Mouse (Mus musculus) liver, adult 2 months (tissue): ENCODE measurements around the gene Smg9. TPM values are rescaled to one million over a fixed set of nuclear protein-coding genes. Genes with fewer than 3 reads are reported as not detected.

Experiments used
- DNase-seq: peaks from one replicate; pipeline ENCODE4 v3.0.0-alpha.2; 2011; ENCODE audit warnings: low read depth, low spot score; ENCODE audit errors: extremely low read depth
- H3K27ac ChIP-seq: fragments of 200-500 bp; replicated peaks from 2 replicates; pipeline ENCODE4 v1.5.1; 2012; ENCODE audit warnings: low read depth, mild to moderate bottlenecking, control low read depth, inconsistent platforms, low read length; ENCODE audit not compliant: insufficient read depth
- H3K27me3 ChIP-seq: fragments of 200-500 bp; 2 replicates; pipeline ENCODE4 v1.6.1; 2012; ENCODE audit warnings: mild to moderate bottlenecking, moderate library complexity, low read length, inconsistent platforms; ENCODE audit not compliant: control insufficient read depth, insufficient read depth
- H3K36me3 ChIP-seq: fragments of 200-500 bp; 2 replicates; pipeline ENCODE4 v1.6.1; 2012; ENCODE audit warnings: low read length, inconsistent platforms; ENCODE audit not compliant: control insufficient read depth, insufficient read depth
- H3K4me1 ChIP-seq: fragments of 200-500 bp; 2 replicates; pipeline ENCODE4 v1.6.1; 2011; ENCODE audit warnings: low read length; ENCODE audit not compliant: control insufficient read depth, insufficient read depth
- H3K4me3 ChIP-seq: fragments of 200-500 bp; 2 replicates; pipeline ENCODE4 v1.5.1; 2011; ENCODE audit warnings: low read depth, mild to moderate bottlenecking, control low read depth, low read length, moderate library complexity; ENCODE audit not compliant: insufficient read depth
- H3K79me2 ChIP-seq: fragments of 200-500 bp; 2 replicates; pipeline ENCODE4 v1.6.1; 2012; ENCODE audit warnings: inconsistent platforms, mild to moderate bottlenecking, low read length, moderate library complexity; ENCODE audit not compliant: control insufficient read depth, insufficient read depth
- H3K9ac ChIP-seq: fragments of 200-500 bp; 2 replicates; pipeline ENCODE4 v1.6.1; 2012; ENCODE audit warnings: low read depth, mild to moderate bottlenecking, control low read depth, inconsistent platforms, low read length
- CTCF ChIP-seq: fragments of 200-500 bp; IDR thresholded peaks from 2 replicates; pipeline ENCODE4 v1.5.1; 2011; ENCODE audit warnings: low read depth, low read length, control low read depth
- POLR2A ChIP-seq: fragments of 200-500 bp; IDR thresholded peaks from 2 replicates; pipeline ENCODE4 v1.6.1; 2011; ENCODE audit warnings: low read length, control low read depth; ENCODE audit not compliant: insufficient read depth; ENCODE audit errors: extremely low read depth
- WGBS: fragments of 180-500 bp; shearing (Covaris S2); methylation state at CpG from one replicate; pipeline ENCODE4 v1.1.7; 2018; 5-methylcytosine and 5-hydroxymethylcytosine counted together
- polyA plus RNA-seq: library from polyadenylated mRNA; depleted of rRNA; stranded (reverse); fragments of >200 nt; gene quantifications from 2 replicates; pipeline ENCODE4 v1.2.3, GENCODE M21; 2012
- total RNA-seq: library from RNA; depleted of rRNA; stranded (reverse); fragments of >200 nt; gene quantifications from 2 replicates; pipeline ENCODE4 v1.2.3, GENCODE M21; 2014

Smg9 gene
- total and polyA plus RNA-seq, 2 experiments: 3.7 to 17.8 TPM

DNA sequence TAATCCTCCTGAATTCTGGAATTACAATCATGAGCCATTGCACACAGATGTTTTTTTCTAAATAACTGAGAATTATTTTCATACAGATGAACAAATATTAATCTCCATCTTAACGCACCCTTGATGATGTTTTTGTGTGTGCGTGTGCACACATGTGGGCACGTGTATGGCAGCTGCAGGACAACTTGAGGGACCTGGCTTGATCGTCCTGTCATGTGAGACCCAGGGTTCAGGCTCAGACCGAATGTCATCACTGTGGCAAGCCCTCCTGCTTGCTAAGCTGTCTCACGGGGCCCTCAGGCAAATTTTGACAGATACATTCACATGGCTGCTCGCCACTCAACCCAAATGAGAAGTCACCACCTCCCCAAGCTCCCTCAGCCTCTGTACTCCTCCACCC lies 8.9 kb upstream of the Smg9 start:
- Histone ChIP-seq H3K4me1 (no peaks in the 10 kb centered on the region), H3K27me3 (no peaks in the 10 kb centered on the region), H3K4me3 (no peak overlapping the region), H3K27ac (no peak overlapping the region), H3K9ac (no peak overlapping the region), H3K36me3 (no peaks in the 10 kb centered on the region), H3K79me2 (no peaks in the 10 kb centered on the region)
- DNase-seq: no peak
- TF ChIP-seq CTCF: no peak
- no peak for TF ChIP-seq POLR2A
- WGBS: 77% methylated on average over 7 of the region's 7 CpGs

DNA sequence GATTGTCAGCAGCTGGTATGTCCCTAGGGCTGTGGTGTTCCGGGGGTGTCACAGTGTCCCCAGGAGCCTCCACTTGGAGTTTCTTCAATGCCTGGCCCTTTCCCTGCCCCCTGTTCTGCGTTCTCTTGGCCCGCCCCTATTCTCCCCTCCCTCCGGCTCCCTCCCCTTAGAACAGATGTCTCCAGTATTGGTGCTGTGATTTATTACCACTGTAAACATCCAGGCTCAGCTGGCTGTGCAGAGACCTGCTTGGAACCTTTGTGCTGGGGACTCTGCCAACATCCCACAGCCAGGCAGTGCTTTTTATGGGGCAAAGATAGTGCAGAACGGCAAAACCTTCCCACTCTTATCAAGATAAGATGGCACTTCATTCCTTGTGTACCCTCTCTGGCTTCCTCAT lies 8.3 kb upstream of the Smg9 start:
- TF ChIP-seq POLR2A (no peak), CTCF (no peak)
- Histone ChIP-seq H3K79me2 (no peaks in the 10 kb centered on the region), H3K27ac (no peak overlapping the region), H3K27me3 (no peaks in the 10 kb centered on the region), H3K4me1 (no peaks in the 10 kb centered on the region), H3K36me3 (no peaks in the 10 kb centered on the region), H3K9ac (no peak overlapping the region), H3K4me3 (no peak overlapping the region)
- WGBS: 53% methylated on average over 5 of the region's 5 CpGs
- DNase-seq: no peak

DNA sequence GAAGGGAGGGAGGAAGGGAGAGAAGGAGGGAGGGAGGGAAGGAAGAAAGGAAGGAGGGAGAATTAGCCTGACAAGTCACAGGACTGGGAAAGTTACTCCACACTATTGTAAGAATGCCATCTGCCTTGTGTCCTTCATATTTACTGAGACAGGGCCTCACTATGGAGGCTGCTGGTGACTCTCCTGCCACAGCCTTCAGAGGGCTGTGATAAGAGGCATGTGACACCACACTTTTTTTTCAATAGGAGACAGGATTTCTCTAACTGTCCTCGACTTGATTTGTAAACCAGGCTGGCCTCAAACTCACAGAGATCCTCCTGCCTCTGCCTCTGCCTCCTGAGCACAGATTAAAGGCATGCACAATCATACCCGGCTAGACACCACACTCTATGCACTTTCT lies 7.7 kb upstream of the Smg9 start:
- WGBS: 63% methylated on average over 2 of the region's 2 CpGs
- DNase-seq: no peak
- Histone ChIP-seq H3K27me3 (no peaks in the 10 kb centered on the region), H3K36me3 (no peaks in the 10 kb centered on the region), H3K4me1 (no peaks in the 10 kb centered on the region), H3K27ac (no peak overlapping the region), H3K4me3 (no peak overlapping the region), H3K9ac (no peak overlapping the region), H3K79me2 (no peaks in the 10 kb centered on the region)
- TF ChIP-seq POLR2A: no peak
- TF ChIP-seq CTCF: no peak

DNA sequence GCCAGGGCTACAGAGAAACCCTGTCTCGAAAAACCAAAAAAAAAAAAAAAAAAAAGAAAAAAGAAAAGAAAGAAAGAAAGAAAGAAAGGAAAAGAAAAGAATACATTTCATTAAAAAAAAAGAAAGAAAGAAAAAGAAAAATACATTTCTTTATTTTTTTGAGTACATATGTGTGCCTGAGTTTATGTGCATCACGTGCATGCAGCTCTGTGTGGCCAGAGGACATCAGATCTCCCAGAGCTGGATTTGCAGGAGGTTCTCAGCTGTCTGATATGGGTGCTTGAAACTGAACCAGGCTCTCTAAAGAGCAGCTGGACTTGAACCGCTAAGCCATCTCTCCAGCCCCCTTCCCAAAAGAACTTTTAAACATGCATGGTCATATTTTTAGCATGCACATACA lies 5.4 kb upstream of the Smg9 start:
- no peaks in the 10 kb centered on the region for H3K79me2 ChIP-seq
- H3K4me3 ChIP-seq: no peak overlapping the region
- no peaks in the 10 kb centered on the region for H3K36me3 ChIP-seq
- TF ChIP-seq POLR2A (no peak), CTCF (no peak)
- H3K27ac ChIP-seq: no peak overlapping the region
- H3K27me3 ChIP-seq: no peaks in the 10 kb centered on the region
- no peak for DNase-seq
- no peak overlapping the region for H3K9ac ChIP-seq
- 80% methylated on average over 3 of the region's 3 CpGs for WGBS
- peaks cover 2% of the 10 kb centered on the region; the same call in 1 of the 2 replicates for H3K4me1 ChIP-seq

DNA sequence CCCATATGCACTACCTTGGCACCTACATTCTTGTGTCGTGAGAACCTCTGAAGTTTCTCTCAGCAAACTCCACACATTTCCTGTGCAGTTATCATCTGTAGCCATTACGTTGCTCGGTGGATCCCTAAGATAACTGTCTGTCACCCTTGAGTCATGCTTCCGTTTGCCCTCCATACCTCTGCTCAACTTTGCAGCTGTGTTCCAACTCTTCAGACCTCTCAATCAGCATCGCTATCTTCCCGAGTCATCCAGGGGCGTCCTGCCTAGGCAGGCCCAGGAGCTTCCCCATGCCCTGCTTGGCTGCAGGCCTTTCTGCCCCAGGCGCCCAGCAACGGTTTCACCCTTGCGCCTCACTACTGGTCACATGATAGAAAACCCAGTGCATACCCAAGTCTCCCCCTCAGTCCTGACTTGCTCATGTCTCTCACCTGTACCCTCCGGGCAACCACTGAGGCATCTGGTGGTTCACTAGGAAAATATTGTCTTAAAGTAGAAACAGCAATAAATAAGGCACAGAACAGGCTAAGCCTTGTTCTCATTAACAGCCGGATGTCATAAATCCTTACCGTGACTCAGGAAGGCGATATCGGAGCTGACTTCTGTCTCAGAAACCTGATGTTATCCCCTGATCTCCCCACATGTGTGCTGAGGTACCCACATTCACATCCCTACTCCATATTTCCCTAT lies 4.8 kb upstream of the Smg9 start:
- Histone ChIP-seq H3K4me3 (no peak overlapping the region), H3K9ac (no peak overlapping the region), H3K36me3 (no peaks in the 10 kb centered on the region), H3K4me1 (peaks cover 4% of the 10 kb centered on the region; the same call in 1 of the 2 replicates), H3K27me3 (no peaks in the 10 kb centered on the region), H3K79me2 (no peaks in the 10 kb centered on the region), H3K27ac (no peak overlapping the region)
- WGBS: 73% methylated on average over 15 of the region's 15 CpGs
- DNase-seq: no peak
- TF ChIP-seq CTCF (no peak), POLR2A (no peak)

DNA sequence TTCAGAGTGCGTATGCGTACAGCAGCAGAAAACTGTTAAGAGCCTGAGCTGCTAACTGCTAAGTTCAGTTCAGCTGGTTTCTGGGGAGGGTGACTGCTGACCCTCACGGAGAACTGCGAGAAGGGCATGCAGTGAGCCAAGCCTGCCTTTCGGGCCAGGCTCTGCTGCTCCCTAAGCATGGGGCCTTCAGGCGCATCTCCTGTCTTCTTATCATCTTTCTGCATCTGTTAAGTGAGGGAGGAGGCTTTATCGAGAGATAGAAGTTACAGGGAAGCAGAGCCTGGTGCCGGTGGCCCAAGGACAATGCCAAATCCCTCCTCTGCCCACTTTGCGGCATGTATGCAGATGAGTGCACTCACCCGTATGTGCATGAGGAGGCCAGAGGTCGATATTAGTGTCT lies 2.6 kb upstream of the Smg9 start:
- H3K27ac ChIP-seq: no peak overlapping the region
- H3K27me3 ChIP-seq: no peaks in the 10 kb centered on the region
- no peak for TF ChIP-seq CTCF
- H3K9ac ChIP-seq: no peak overlapping the region
- no peak for DNase-seq
- no peak overlapping the region for H3K4me3 ChIP-seq
- H3K79me2 ChIP-seq: peaks cover 3% of the 10 kb centered on the region; the same call in 1 of the 2 replicates
- H3K4me1 ChIP-seq: peaks cover 4% of the 10 kb centered on the region; the same call in 1 of the 2 replicates
- WGBS: 79% methylated on average over 11 of the region's 11 CpGs
- no peaks in the 10 kb centered on the region for H3K36me3 ChIP-seq
